Mouse (Mus musculus) heart, adult 2 months (tissue): ENCODE measurements at regions not wholly inside any gene's neighbourhood (a gene's known extent, or its start where the extent isn't known, plus 50 kb on each side); places are given as distances from the start of the nearest gene placed in this dataset.
A peak's percentile ranks its signal among the peaks of the same experiment; 100 is the strongest.

Experiments used
- DNase-seq, 2 experiments: peaks; one replicate each; pipeline ENCODE4 v3.0.0; 2021
- H3K27ac ChIP-seq: fragments of 200-600 bp; 2 replicates; pipeline ENCODE4 v1.8.1; 2022
- H3K27me3 ChIP-seq: fragments of 200-500 bp; 2 replicates; pipeline ENCODE4 v1.6.1; 2012; ENCODE audit warnings: mild to moderate bottlenecking, low read length, inconsistent platforms, mixed read lengths; ENCODE audit not compliant: control insufficient read depth, insufficient read depth
- H3K36me3 ChIP-seq: fragments of 200-500 bp; 2 replicates; pipeline ENCODE4 v1.6.1; 2012; ENCODE audit warnings: low read length, inconsistent platforms; ENCODE audit not compliant: control insufficient read depth, insufficient read depth
- H3K4me1 ChIP-seq: fragments of 200-500 bp; 2 replicates; pipeline ENCODE4 v1.6.1; 2011; ENCODE audit warnings: low read length; ENCODE audit not compliant: control insufficient read depth, insufficient read depth
- H3K4me3 ChIP-seq: fragments of 200-600 bp; 2 replicates; pipeline ENCODE4 v1.8.1; 2022
- H3K79me2 ChIP-seq: fragments of 200-500 bp; replicated peaks from 2 replicates; pipeline ENCODE4 v1.6.1; 2012; ENCODE audit warnings: mild to moderate bottlenecking, inconsistent platforms, low read length, moderate library complexity, mixed read lengths; ENCODE audit not compliant: control insufficient read depth, insufficient read depth
- H3K9ac ChIP-seq: fragments of 200-500 bp; 2 replicates; pipeline ENCODE4 v1.6.1; 2012; ENCODE audit warnings: low read depth, mild to moderate bottlenecking, control low read depth, inconsistent platforms, low read length, mixed read lengths
- CTCF ChIP-seq: fragments of 200-600 bp; IDR thresholded peaks from 2 replicates; pipeline ENCODE4 v1.8.1; 2022; ENCODE audit warnings: antibody characterized with exemption, mild to moderate bottlenecking, moderate library complexity
- EP300 ChIP-seq: fragments of 200-500 bp; IDR thresholded peaks from 2 replicates; pipeline ENCODE4 v1.6.1; 2011; ENCODE audit warnings: low read depth, low read length, control low read depth; ENCODE audit not compliant: insufficient read depth
- POLR2A ChIP-seq: fragments of 200-500 bp; IDR thresholded peaks from 2 replicates; pipeline ENCODE4 v1.6.1; 2011; ENCODE audit warnings: mild to moderate bottlenecking, low read depth, low read length, control low read depth; ENCODE audit not compliant: insufficient read depth
- WGBS: fragments of 180-500 bp; shearing (Covaris S2); methylation state at CpG from one replicate; pipeline ENCODE4 v1.1.7; 2018; 5-methylcytosine and 5-hydroxymethylcytosine counted together
- intact Hi-C: fragments of 180-260 bp; cut with DNase I; formaldehyde crosslinking; loops from one replicate; pipeline ENCODE4 v1.15.1; 2025

GRCm38 (mm10) chr4:75588095-75588875 lies 310.2 kb upstream of the Dmac1 start:
- Histone ChIP-seq H3K79me2 (no peaks in the 10 kb centered on the region), H3K4me3 (no peak overlapping the region), H3K36me3 (no peaks in the 10 kb centered on the region), H3K27me3 (no peaks in the 10 kb centered on the region), H3K9ac (no peak overlapping the region), H3K27ac (no peak overlapping the region), H3K4me1 (no peaks in the 10 kb centered on the region)
- WGBS, result 80% methylated on average over 6 of the region's 6 CpGs
- TF ChIP-seq CTCF (no peak), EP300 (no peak), POLR2A (no peak)
- no peak for DNase-seq
- intact Hi-C loops, result no loop called here

DNA sequence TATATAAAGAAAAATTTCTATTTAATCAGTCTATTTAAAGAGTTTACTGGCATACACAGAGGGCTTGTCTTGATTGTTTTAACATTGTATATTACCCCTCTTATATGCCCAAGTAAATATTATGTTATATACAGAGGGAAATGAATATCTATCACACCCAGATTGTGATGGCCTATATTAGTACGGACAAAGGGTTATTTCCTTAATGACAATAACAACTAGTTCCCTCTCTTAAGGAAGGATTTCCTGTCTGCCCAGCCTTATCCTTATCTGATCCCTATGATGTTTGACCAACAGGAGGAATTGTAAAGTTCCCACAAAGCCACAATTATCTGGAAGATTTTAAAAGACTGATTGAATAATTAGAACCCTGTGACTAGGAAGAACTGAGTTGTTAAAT lies 301.8 kb upstream of the Dmac1 start:
- Histone ChIP-seq H3K4me3 (no peak overlapping the region), H3K4me1 (no peaks in the 10 kb centered on the region), H3K9ac (no peak overlapping the region), H3K36me3 (no peaks in the 10 kb centered on the region), H3K27ac (no peak overlapping the region), H3K27me3 (no peaks in the 10 kb centered on the region), H3K79me2 (no peaks in the 10 kb centered on the region)
- WGBS, result 38% methylated on average over 1 of the region's 1 CpGs
- intact Hi-C loops, result no loop called here
- DNase-seq, result no peak
- no peak for TF ChIP-seq POLR2A
- no peak for TF ChIP-seq EP300
- TF ChIP-seq CTCF, result no peak

- DNase-seq, result no peak
- TF ChIP-seq EP300 (no peak), CTCF (no peak), POLR2A (no peak)
- Histone ChIP-seq H3K36me3 (no peaks in the 10 kb centered on the region), H3K27ac (no peak overlapping the region), H3K4me1 (no peaks in the 10 kb centered on the region), H3K9ac (no peak overlapping the region), H3K27me3 (no peaks in the 10 kb centered on the region), H3K79me2 (no peaks in the 10 kb centered on the region), H3K4me3 (no peak overlapping the region)
- intact Hi-C loops, result no loop called here
Observed at GRCm38 (mm10) chr4:75572603-75573002, 294.5 kb upstream of the Dmac1 start.

DNA sequence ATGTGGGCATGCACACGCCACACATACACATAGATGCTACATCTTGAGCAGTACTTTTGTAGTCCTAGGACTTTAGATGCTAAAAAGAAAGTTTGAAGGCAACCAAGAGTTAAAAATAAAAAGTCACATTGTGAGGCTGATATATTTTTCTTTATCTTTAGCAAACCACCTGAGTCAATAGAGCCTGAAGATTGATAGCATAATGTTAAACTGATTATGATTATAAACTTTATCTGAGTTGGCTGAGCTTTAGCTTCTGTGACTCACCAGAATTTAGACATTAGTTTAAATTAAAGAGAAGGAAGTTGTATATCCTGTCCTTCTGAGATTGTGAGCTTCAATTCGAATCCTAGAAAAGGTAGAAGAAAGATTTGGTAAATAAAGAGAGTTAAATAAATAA lies 289.5 kb upstream of the Dmac1 start:
- intact Hi-C loops, result no loop called here
- H3K27ac ChIP-seq, result no peak overlapping the region
- H3K4me1 ChIP-seq, result no peaks in the 10 kb centered on the region
- no peak for DNase-seq
- WGBS, result 59% methylated on average over 2 of the region's 2 CpGs
- no peaks in the 10 kb centered on the region for H3K27me3 ChIP-seq
- TF ChIP-seq CTCF, result no peak
- no peak for TF ChIP-seq POLR2A
- TF ChIP-seq EP300, result no peak
- no peak overlapping the region for H3K9ac ChIP-seq
- no peaks in the 10 kb centered on the region for H3K36me3 ChIP-seq
- H3K79me2 ChIP-seq, result no peaks in the 10 kb centered on the region
- no peak overlapping the region for H3K4me3 ChIP-seq

DNA sequence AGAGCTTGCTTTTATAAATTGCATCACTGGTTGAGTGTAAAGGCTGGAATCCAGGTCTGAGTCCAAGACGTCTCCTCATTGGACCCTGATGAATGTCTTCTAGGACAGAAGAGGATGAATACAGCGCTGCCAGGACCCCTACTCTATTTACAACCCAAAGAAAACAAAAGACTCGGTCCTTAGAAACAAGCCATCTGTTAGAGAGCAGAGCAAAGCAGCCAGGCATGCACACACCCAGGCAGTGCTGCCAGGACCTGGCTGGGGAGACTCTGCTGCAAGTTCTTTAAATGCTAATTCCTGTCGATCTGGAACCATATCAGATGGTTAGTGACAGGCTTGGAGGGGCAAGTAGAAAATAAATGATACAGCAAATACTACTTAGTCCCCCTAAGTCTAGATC lies 284.4 kb upstream of the Dmac1 start:
- no peaks in the 10 kb centered on the region for H3K79me2 ChIP-seq
- H3K4me1 ChIP-seq, result 0 out of 2 replicates have a peak, but pooled peaks cover 1% of the 10 kb centered on the region
- H3K36me3 ChIP-seq, result no peaks in the 10 kb centered on the region
- intact Hi-C loops, result no loop called here
- no peak overlapping the region for H3K4me3 ChIP-seq
- WGBS, result 38% methylated on average over 4 of the region's 4 CpGs
- H3K27me3 ChIP-seq, result no peaks in the 10 kb centered on the region
- no peak overlapping the region for H3K9ac ChIP-seq
- no peak overlapping the region for H3K27ac ChIP-seq
- TF ChIP-seq EP300, result no peak
- TF ChIP-seq POLR2A, result no peak
- TF ChIP-seq CTCF, result no peak
- no peak for DNase-seq

DNA sequence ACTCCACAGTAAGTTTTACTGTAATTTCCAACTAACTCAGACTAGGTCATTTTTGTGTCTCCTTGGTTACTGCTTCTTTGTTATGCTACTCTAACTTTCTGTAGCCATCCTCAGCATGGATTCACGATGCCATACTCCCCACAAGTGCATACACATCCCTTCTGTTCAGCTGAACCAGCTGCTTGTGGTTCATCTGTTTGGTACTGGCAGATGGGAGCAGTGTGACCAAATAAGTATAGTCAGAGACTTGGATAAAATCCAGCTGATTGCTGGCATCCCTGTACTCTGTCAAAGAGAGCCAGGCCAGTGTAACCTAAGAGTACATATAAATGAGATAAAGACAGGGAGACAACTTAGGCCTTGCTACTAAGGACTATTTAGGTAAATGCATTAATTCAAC lies 283.7 kb upstream of the Dmac1 start:
- peak in 1 of 2 experiments; percentile 5 for DNase-seq
- 24% methylated on average over 1 of the region's 1 CpGs for WGBS
- intact Hi-C loops, result no loop called here
- H3K79me2 ChIP-seq, result no peaks in the 10 kb centered on the region
- H3K36me3 ChIP-seq, result no peaks in the 10 kb centered on the region
- TF ChIP-seq POLR2A (no peak), EP300 (no peak), CTCF (no peak)
- no peak overlapping the region for H3K4me3 ChIP-seq
- no peaks in the 10 kb centered on the region for H3K27me3 ChIP-seq
- no peak overlapping the region for H3K9ac ChIP-seq
- 0 out of 2 replicates have a peak, but pooled peaks cover 1% of the 10 kb centered on the region for H3K4me1 ChIP-seq
- H3K27ac ChIP-seq, result no peak overlapping the region
